Mouse (Mus musculus) ES-E14 (cell line): ENCODE results near the gene Fam169b. TPM values are rescaled to one million over a fixed set of nuclear protein-coding genes. Genes with fewer than 3 reads are reported as not detected.

Experiments used
- DNase-seq: peaks from one replicate; pipeline ENCODE4 v3.0.0-alpha.2; 2013; ENCODE audit warnings: low read depth, low spot score
- H3K27ac ChIP-seq: 2 replicates; pipeline ENCODE4 v1.5.1; 2012; ENCODE audit warnings: low read depth, mild to moderate bottlenecking, low read length, moderate library complexity, mixed read lengths; ENCODE audit not compliant: poor library complexity, insufficient read depth, severe bottlenecking
- H3K36me3 ChIP-seq: 2 replicates; pipeline ENCODE4 v1.6.1; 2012; ENCODE audit warnings: mild to moderate bottlenecking, low read length, moderate library complexity, mixed read lengths; ENCODE audit not compliant: control insufficient read depth, poor library complexity, insufficient read depth, severe bottlenecking
- H3K4me1 ChIP-seq, 2 experiments: fragments of 150-350 bp in 1 of 2; sonication (generic) in 1 of 2; 2 replicates each; pipeline ENCODE4 v1.6.1; 2012; ENCODE audit warnings: low read length in 2 of 2, mild to moderate bottlenecking in 1 of 2, mixed read lengths in 1 of 2; ENCODE audit not compliant: control insufficient read depth in 2 of 2, insufficient read depth in 2 of 2, poor library complexity in 1 of 2
- H3K4me3 ChIP-seq, 2 experiments: fragments of 150-350 bp in 1 of 2; sonication (generic) in 1 of 2; 2 replicates each; pipeline ENCODE4 v1.5.1; 2012; ENCODE audit warnings: low read length in 2 of 2, low read depth in 1 of 2, mild to moderate bottlenecking in 1 of 2, mixed read lengths in 1 of 2; ENCODE audit not compliant: insufficient read depth in 1 of 2, poor library complexity in 1 of 2, severe bottlenecking in 1 of 2
- H3K9ac ChIP-seq: 2 replicates; pipeline ENCODE4 v1.6.1; 2012; ENCODE audit warnings: low read depth, mild to moderate bottlenecking, low read length, mixed read lengths; ENCODE audit not compliant: poor library complexity, insufficient read depth, severe bottlenecking
- H3K9me3 ChIP-seq: fragments of 150-350 bp; sonication (generic); 2 replicates; pipeline ENCODE4 v1.6.1; 2012; ENCODE audit warnings: low read depth, mild to moderate bottlenecking, low read length; ENCODE audit not compliant: control insufficient read depth, insufficient read depth
- CHD2 ChIP-seq: IDR thresholded peaks from 2 replicates; pipeline ENCODE4 v1.6.1; 2014; ENCODE audit warnings: mild to moderate bottlenecking, low read depth, low read length, inconsistent platforms
- HCFC1 ChIP-seq: IDR thresholded peaks from 2 replicates; pipeline ENCODE4 v1.6.1; 2012; ENCODE audit warnings: low read length, inconsistent platforms, borderline replicate concordance; ENCODE audit not compliant: insufficient read depth
- MAFK ChIP-seq: IDR thresholded peaks from 2 replicates; pipeline ENCODE4 v1.6.1; 2014; ENCODE audit warnings: mild to moderate bottlenecking, low read depth, low read length, inconsistent platforms; ENCODE audit not compliant: insufficient read depth
- ZC3H11A ChIP-seq: IDR thresholded peaks from 2 replicates; pipeline ENCODE4 v1.6.1; 2012; ENCODE audit warnings: low read depth, mild to moderate bottlenecking, inconsistent platforms, low read length, borderline replicate concordance
- ZNF384 ChIP-seq: IDR thresholded peaks from 2 replicates; pipeline ENCODE4 v1.6.1; 2012; ENCODE audit warnings: low read depth, low read length, inconsistent platforms
- in situ Hi-C, 2 experiments: fragments of 600-800 bp; cut with MboI; formaldehyde crosslinking; loops; one replicate each; pipeline ENCODE4 v1.15.1; 2025; ENCODE audit warnings: low sequenced_read_pairs in 2 of 2, inconsistent platforms in 1 of 2; ENCODE audit not compliant: unreplicated experiment in 2 of 2
- total RNA-seq: library from RNA; depleted of rRNA; stranded (reverse); fragments of 300-350 nt; gene quantifications from 2 replicates; pipeline ENCODE4 v1.2.3, GENCODE M21; 2012

Fam169b gene
- total RNA-seq, 1 experiment, result 5.7 TPM

DNA sequence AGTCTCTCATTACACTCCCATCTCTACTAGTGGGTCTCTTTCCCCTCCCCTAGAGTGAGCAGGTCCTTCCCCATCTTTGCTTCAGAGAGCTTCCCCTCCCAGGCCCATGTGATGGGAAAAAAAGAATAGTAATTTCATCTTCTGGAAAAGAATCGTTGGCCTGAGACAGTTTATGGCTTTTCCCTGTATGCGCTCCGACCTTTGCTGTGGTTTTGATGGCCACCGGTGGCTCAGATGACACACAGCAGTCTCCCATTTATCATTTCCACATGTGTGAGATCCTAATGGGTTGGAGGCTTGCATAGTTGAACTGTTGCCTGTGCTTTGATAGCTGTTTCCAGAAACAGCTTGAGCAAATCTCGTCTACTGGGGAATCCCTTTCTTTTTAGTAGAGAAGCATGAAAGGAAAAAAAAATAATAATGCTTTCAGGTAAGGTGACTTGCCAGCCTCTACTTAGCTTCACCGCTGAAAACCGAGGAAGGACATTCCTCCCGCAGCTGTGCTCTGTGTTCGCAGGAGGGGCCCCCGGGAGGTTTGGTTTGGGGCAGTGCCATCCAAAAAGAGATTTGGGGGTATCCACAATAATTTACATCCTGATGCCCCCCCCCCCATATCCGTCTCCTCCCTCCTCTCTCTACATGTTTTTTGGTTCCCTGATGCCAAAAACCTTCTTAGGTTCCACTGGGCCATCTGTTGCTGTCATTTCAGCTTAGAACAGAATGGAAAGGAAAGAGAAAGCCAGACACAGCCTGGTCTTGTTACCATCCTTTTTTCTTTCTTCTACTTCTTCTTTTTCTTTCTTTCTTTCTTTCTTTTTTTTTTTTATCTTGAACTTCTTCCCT lies 3.6 kb downstream of the Fam169b start:
- H3K36me3 ChIP-seq, result peaks cover 1% of the 10 kb centered on the region; the same call in 1 of the 2 replicates
- peak overlapping the region in 1 of 2 experiments; percentile 17; a peak in 1 of 4 replicates for H3K4me3 ChIP-seq
- no peak for TF ChIP-seq ZNF384
- TF ChIP-seq HCFC1, result no peak
- TF ChIP-seq ZC3H11A, result no peak
- TF ChIP-seq CHD2, result no peak
- no peak for TF ChIP-seq MAFK
- H3K27ac ChIP-seq, result no peak overlapping the region; the same call in 1 of the 2 replicates
- no peak for DNase-seq
- H3K9ac ChIP-seq, result no peak overlapping the region; the same call in 1 of the 2 replicates
- H3K4me1 ChIP-seq, result peaks cover 5 to 26% of the 10 kb centered on the region in 2 experiments; a peak in 2 of 4 replicates
- in situ Hi-C loops, result no loop called here
- H3K9me3 ChIP-seq, result no peaks in the 10 kb centered on the region

GRCm38 (mm10) chr7:68277897-68278270 lies 4.2 kb downstream of the Fam169b start:
- Histone ChIP-seq H3K4me3 (no peak overlapping the region), H3K27ac (no peak overlapping the region), H3K9ac (no peak overlapping the region), H3K36me3 (peaks cover 1% of the 10 kb centered on the region; the same call in 1 of the 2 replicates), H3K4me1 (peaks cover 5 to 26% of the 10 kb centered on the region in 2 experiments; a peak in 2 of 4 replicates), H3K9me3 (no peaks in the 10 kb centered on the region)
- in situ Hi-C loops, result no loop called here
- DNase-seq, result no peak
- TF ChIP-seq HCFC1 (no peak), MAFK (no peak), ZC3H11A (no peak), CHD2 (no peak), ZNF384 (no peak)

DNA sequence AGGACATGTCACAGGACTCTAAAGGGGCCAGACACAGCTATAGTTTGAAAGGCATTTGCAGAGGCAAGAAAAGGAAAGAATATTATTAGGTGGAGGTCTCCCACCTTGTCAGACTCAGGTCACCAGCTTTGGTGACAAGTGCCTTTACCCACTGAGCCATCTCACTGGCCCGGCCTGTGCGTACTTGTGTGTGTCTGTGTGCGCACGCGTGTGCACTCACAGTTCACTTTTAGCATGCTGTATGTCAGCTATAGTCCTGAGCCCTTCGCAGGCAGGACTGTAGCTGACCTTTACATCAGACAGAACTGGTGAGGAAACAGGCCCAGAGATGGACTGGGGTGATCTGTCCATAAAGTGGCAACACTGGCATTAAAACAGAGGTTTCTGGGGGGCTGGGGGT lies 4.7 kb downstream of the Fam169b start:
- no peak overlapping the region for H3K4me3 ChIP-seq
- TF ChIP-seq HCFC1, result no peak
- no peak for TF ChIP-seq ZNF384
- no peak for TF ChIP-seq MAFK
- no peak for TF ChIP-seq ZC3H11A
- no peak for TF ChIP-seq CHD2
- H3K9me3 ChIP-seq, result no peaks in the 10 kb centered on the region
- no peak overlapping the region for H3K27ac ChIP-seq
- no peak overlapping the region for H3K9ac ChIP-seq
- peaks cover 1% of the 10 kb centered on the region; the same call in 1 of the 2 replicates for H3K36me3 ChIP-seq
- H3K4me1 ChIP-seq, result peaks cover 5 to 26% of the 10 kb centered on the region in 2 experiments; a peak in 2 of 4 replicates
- DNase-seq, result no peak
- in situ Hi-C loops, result no loop called here

DNA sequence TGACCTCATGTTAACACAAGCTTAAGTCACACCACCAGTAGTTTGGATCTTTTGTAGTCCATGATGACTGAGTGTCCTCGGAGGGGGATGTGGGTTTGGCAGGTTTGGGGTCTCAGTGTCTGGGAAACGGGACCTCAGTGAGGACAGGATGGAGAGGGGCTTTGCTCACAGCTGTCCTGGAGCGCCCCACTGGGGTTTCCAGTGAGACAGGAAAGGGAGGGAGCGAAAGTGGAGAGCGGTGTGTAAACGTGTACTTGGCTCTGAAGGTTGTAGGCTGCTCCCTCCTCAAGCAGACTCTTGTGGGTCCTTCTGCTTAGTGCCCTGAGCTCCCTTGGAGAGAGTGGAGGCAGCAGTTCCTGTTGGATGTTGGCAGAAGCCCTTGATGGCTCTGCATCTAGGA lies 5.3 kb downstream of the Fam169b start:
- Histone ChIP-seq H3K9ac (no peak overlapping the region), H3K4me1 (peaks cover 5 to 26% of the 10 kb centered on the region in 2 experiments; a peak in 2 of 4 replicates), H3K36me3 (peaks cover 1% of the 10 kb centered on the region; the same call in 1 of the 2 replicates), H3K4me3 (no peak overlapping the region), H3K9me3 (no peaks in the 10 kb centered on the region), H3K27ac (no peak overlapping the region)
- in situ Hi-C loops, result no loop called here
- no peak for DNase-seq
- TF ChIP-seq CHD2, result no peak
- TF ChIP-seq MAFK, result no peak
- no peak for TF ChIP-seq ZNF384
- no peak for TF ChIP-seq ZC3H11A
- no peak for TF ChIP-seq HCFC1
